Mouse (Mus musculus): ENCODE results near the gene Cacng6. TPM values are rescaled to one million over a fixed set of nuclear protein-coding genes. Genes with fewer than 3 reads are reported as not detected.

Cacng6 gene
- total and polyA plus RNA-seq, 3 experiments, result 0.08 TPM; not detected in 2

GRCm38 (mm10) chr7:3452821-3453485, 29.0 kb downstream of the Cacng6 start:
- TF ChIP-seq MAFK (IDR thresholded peaks at IDR 0.05; ENCODE audit: borderline replicate concordance, low read depth, low read length) (no peak), E2F4 (IDR thresholded peaks at IDR 0.05; ENCODE audit: borderline replicate concordance, low read depth, low read length) (no peak), NRF1 (IDR thresholded peaks at IDR 0.05; ENCODE audit: insufficient read depth, low read depth, low read length, poor library complexity, severe bottlenecking) (no peak), CHD1 (IDR thresholded peaks at IDR 0.05; ENCODE audit: low read depth, low read length) (no peak), ETS1 (IDR thresholded peaks at IDR 0.05; ENCODE audit: low read depth, low read length) (no peak), TBP (IDR thresholded peaks at IDR 0.05; ENCODE audit: low read depth, low read length) (no peak), CTCF (IDR thresholded peaks at IDR 0.05 in 2 of 3, conservative IDR thresholded peaks at IDR 0.05 in 1 of 3; ENCODE audit: control insufficient read depth in 1 of 3, insufficient read depth in 1 of 3, low read depth in 2 of 3, low read length in 3 of 3, poor library complexity in 1 of 3, severe bottlenecking in 1 of 3) (no peak), USF2 (IDR thresholded peaks at IDR 0.05; ENCODE audit: borderline replicate concordance in 1 of 2, insufficient read depth in 1 of 2, low read depth in 1 of 2, low read length in 2 of 2) (no peak), MYB (IDR thresholded peaks at IDR 0.05; ENCODE audit: low read depth, low read length) (no peak), MEF2A (IDR thresholded peaks at IDR 0.05; ENCODE audit: extremely low read depth, insufficient replicate concordance, low read depth, low read length, poor library complexity, severe bottlenecking) (no peak), GATA1 (IDR thresholded peaks at IDR 0.05; ENCODE audit: low read depth, low read length) (no peak), ZMIZ1 (IDR thresholded peaks at IDR 0.05; ENCODE audit: low read depth, low read length) (no peak), POLR2A (IDR thresholded peaks at IDR 0.05; ENCODE audit: control insufficient read depth in 1 of 2, insufficient read depth in 1 of 2, low read depth in 1 of 2, low read length in 2 of 2, poor library complexity in 1 of 2) (no peak), MAX (IDR thresholded peaks at IDR 0.05; ENCODE audit: low read length) (no peak), TCF12 (IDR thresholded peaks at IDR 0.05; ENCODE audit: low read depth, low read length) (no peak), RCOR1 (IDR thresholded peaks at IDR 0.05; ENCODE audit: low read depth, low read length) (no peak), MXI1 (IDR thresholded peaks at IDR 0.05; ENCODE audit: low read depth, low read length) (no peak), BHLHE40 (IDR thresholded peaks at IDR 0.05; ENCODE audit: borderline replicate concordance, low read depth, low read length) (no peak)
- Histone ChIP-seq H3K9ac (ENCODE audit: control insufficient read depth, low read depth, low read length, poor library complexity, severe bottlenecking) (no peak overlapping the region), H3K27ac (ENCODE audit: control insufficient read depth, low read depth, low read length) (no peak overlapping the region), H3K4me1 (ENCODE audit: control insufficient read depth in 1 of 2, insufficient read depth in 2 of 2, low read length in 2 of 2) (peaks cover 0 to 9% of the 10 kb centered on the region in 2 experiments; a peak in 2 of 4 replicates), H3K27me3 (ENCODE audit: control insufficient read depth in 1 of 2, insufficient read depth in 2 of 2, low read length in 2 of 2) (no peaks in the 10 kb centered on the region), H3K36me3 (ENCODE audit: control insufficient read depth in 1 of 2, insufficient read depth in 2 of 2, low read length in 2 of 2) (peaks cover 0 to 7% of the 10 kb centered on the region in 2 experiments; a peak in 2 of 4 replicates), H3K9me3 (replicated peaks; ENCODE audit: insufficient read depth, low read length) (no peaks in the 10 kb centered on the region), H3K4me3 (ENCODE audit: control insufficient read depth in 1 of 2, insufficient read depth in 1 of 2, low read depth in 2 of 2, low read length in 2 of 2) (no peak overlapping the region), H3K79me2 (ENCODE audit: control insufficient read depth, insufficient read depth, low read length, poor library complexity) (no peaks in the 10 kb centered on the region)
- DNase-seq (ENCODE audit: low read depth, low spot score), result no peak

Data from MEL (cell line).